Mouse (Mus musculus) MEL-GATA-1-ER (cell line): ENCODE data around the gene Fam102a.

Experiments used
- DNase-seq: peaks from one replicate; pipeline ENCODE4 v3.0.0-alpha.2; 2012; ENCODE audit warnings: low read depth; ENCODE audit errors: extremely low read depth

The Fam102a gene

DNA sequence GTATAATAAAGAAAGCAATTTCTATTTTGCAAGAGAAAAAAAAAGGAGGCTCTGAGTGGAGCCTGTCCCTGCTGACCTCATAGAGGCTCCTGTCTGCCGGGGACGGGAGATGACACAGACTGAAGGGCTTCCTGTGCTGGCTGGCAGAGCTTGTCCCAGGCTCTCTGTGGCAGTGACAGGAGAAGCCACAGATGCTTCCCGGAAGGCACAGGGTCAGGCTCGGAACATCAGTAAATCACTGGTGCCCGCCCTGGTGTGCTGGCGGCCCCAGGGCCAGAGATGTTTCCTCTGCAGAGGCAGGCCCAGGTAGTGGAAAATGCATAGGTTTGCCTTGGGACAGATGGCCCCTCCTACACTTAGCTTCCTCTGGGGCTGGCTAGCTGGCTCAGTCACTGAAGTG lies 20.8 kb upstream of the Fam102a start:
- DNase-seq, result no peak

DNA sequence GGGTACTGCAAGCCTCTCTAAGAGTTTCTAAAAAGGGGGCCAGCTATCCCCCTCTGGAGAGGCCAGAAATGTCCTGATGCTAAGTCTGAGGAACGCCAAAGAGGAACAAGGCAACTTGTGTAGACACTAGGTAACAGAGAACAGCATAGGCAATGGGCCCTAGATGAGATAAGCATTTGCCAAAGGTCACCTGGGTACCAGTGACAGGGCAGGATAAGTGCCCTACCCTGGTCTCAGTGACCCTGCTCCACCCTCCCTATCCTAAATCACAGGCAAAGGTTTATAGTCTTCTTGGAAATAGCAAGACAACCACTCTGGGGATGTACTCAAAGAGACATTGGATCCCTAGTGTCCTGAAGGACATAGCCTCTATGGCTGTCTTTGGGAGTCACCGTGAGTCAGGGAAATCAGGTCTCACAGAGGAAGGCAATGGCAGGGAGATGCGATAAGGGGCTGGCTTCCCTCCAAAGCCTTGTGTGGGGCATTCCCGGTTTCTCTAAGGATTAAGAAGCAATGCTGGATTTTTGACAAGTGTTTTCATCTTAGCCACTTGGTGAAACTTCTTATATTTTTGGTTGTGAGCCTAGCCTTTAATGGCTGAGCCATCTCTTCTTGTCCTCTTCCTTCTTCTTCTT lies 17.8 kb upstream of the Fam102a start:
- no peak for DNase-seq

DNA sequence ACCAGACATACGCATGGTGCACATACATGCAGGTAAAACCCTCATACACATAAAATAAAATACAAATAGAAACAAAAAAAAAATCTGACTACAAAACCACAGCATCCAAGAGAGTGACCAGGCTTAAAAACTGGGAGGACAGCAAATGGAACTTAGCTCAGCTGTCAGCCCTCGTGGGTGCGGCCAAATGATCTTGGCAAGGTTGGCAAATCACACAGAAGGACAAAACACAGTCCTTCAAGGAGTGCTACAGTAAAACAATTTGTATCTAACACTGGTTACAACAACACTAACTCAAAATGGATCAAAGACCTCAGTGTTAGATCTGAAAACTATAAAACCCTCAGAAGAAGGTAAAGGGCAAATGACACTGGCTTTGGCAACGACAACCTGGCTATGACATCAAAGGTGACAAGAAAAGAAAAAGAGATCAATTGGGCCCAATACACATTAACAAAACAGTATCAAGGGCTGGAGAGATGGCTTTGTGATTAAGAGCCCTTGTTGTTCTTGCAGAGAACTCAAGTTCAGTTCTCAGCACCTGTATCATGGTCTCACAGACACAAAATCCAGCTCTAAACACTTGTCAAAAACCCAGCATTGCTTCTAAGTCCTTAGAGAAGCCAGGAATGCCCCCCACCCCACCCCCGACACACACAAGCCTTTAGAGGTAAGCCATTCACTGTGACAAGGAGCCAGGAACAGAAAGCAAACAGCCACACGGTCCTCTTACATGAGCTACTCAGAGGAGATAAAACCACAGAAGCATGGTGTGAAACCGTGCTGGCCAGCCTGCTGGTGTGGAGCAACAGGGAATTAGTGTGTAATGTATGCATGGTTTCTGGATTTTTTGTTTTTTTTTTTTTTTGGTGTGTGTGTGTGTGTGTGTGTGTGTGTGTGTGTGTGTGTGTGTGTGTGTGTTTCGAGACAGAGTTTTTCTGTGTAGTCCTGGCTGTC lies 14.8 kb upstream of the Fam102a start:
- no peak for DNase-seq

DNA sequence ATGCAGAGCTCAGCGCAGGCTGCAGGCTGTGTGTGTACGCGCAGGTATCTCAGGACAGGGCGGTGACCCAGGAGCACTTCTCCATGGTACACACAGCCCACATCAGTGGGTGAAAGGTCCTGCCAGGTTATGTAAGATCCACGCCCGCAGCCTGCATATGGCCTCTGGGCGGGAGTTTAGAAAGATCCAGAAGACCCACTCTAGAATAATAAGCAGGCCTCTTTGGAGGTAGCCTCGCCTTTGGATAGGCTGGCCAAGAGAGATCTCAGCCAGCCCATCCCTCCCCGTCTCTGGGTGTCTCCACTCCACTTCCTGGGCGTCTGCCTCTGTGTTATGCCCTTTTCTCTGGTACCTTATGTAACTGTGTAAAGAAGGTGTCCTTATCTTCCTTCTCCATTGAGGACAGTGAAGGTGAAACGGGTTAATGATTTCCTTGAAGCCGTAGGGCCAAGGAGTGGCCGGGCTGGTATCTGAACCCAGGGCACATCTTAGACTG lies 10.5 kb upstream of the Fam102a start:
- DNase-seq, result no peak

DNA sequence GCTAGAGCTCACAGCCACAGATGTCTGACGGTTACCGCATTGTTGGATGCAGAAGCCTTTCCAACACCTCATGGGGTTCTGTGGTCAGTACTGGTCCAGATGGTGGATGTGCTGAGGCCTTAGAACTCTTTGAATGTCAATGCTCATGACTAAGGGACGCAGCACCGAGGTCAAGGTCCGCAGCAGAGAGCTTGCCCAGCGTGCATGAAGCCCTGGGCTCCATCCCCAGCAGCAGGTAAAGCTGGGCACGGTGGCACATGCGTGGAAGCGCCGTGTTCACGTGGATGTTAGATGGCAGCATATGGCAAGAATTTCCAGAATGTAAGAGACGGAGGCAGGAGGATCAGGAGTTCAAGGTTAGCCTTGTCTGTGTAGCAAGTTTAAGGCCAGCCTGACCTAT lies 9.3 kb upstream of the Fam102a start:
- no peak for DNase-seq

DNA sequence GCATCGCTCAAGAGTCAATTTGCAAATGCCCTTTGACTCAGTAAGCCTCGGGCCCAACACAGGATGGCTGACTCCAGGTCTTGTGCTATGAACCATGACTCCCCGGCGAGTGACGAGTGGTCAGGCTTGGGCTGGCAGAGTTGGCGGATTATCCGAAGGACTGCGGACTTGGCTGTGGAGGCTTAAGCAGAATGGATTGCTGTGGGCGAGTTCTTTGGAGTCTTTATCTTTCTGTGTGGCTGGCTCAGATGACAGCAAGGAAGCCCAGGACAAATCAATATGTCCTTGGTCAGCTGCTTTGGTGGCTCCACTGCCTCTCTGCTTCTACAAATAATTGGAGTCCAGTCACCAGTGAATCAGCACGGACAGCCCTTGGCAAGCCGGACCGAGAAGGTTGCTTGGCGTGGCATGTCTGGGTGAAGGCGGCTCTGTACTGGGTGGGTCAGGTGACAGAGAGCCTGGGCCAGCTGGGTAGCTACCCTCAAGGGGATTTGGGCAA lies 7.6 kb upstream of the Fam102a start:
- DNase-seq, result no peak

DNA sequence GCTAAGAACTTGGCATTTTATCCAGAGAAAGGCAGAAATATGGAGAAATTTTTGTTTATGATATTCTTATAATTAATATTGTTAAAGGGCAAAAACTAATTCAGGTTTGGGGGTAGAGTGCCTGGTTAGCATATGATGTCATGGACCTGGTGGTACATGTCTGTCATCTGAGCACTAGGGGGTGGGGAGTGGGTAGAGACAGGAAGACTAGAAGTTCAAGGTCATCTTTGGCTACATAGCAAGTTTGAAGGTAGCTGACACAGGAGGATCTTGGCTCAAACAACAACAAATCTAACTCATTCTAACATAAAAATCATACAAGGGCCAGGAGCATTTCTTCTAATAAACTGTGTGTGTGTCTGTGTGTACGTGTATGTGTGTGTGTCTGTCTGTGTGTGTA lies 6.8 kb upstream of the Fam102a start:
- no peak for DNase-seq

DNA sequence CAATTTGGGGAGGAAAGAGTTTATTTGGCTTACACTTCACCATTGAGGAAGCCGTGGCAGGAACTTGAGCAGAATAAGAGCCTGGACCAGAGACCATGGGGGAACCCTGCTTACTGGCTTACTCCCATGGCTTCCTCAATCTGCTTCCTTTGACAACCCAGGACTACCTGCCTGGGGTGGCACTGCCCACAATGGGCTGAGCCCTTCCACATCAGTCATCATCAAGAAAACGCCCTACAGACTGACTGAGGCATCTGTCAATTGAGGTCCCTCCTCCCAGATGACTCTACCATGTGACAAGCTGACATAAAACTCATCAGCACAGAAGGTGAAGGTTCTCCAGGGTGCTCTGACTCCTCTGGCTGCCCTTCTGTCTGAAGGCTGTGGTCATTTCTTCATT lies 4.7 kb upstream of the Fam102a start:
- no peak for DNase-seq

DNA sequence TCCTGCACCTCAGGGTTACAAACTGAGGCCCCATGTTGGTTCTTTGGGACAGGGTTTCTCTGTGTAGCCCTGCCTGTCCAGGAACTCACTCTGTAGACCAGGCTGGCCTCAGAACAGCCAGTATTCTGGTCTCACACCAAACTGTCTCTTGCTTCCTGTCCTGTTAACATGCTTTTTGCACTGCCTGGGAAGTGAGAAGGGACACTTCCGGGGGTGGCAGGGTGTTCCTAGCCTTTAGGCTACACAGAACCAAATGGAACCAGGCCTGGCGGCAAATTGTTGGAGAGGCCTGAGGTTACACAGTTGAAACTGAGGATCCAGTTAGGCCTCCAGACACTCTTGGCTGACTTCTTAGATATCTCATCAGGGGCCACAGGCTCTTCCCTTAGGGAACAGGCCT lies 2.0 kb upstream of the Fam102a start:
- no peak for DNase-seq

DNA sequence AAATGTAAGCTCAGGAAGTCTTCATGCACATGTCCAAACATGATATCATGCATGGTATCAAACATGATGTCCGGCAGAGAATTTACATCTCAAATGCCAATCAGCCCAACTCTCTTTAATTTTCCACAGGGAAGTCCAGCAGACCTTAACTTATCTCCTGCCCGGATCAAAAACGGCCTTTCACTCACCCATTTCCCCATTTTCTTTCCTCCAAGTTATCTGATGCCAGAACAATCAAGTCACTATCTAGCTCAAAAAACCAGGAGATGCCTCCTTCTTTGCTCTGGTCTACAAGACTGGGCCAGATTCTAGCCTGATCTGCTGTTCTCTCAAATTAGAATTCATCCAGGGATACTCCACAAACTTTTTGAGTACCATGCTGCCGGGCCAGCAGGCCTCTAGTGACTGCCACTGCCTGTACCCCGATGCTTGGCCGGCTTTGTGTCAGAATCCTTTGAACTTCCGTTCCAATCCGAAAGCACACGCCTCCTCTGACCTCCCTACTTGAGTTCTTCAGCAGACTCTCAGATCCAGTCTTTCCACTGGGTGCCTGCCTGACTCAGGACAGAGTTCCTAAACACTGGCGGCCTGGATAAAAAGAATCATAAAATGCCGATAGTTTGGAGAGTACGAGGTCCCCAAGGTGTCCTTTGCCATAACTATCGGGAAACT lies 935 bp upstream of the Fam102a start:
- peak; percentile 53 for DNase-seq

DNA sequence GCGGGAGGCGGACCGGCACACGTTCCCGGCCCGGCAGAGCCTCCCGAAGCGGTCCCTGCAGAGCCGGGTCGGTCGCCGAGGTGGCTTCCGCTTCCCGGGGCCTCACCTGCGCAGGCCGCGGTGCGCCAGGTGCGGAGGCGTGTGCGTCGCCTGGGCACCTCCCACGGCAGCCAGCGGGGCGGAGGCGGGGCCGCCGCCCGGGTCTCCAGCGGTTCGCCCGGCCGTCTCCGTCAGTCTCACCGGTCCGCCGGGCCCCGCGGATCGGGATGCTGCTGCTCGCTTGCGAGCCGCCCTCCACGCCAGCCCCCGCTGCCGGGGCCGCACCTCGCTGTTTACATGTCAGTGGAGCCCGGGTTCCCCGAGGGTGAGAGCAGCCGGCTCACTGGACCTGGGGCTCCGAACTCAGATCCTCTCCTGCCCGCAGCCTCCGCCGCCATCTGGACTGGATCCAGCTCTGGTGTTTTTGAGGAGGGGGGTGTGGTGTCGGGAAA lies 414 bp downstream of the Fam102a start:
- DNase-seq, result no peak

DNA sequence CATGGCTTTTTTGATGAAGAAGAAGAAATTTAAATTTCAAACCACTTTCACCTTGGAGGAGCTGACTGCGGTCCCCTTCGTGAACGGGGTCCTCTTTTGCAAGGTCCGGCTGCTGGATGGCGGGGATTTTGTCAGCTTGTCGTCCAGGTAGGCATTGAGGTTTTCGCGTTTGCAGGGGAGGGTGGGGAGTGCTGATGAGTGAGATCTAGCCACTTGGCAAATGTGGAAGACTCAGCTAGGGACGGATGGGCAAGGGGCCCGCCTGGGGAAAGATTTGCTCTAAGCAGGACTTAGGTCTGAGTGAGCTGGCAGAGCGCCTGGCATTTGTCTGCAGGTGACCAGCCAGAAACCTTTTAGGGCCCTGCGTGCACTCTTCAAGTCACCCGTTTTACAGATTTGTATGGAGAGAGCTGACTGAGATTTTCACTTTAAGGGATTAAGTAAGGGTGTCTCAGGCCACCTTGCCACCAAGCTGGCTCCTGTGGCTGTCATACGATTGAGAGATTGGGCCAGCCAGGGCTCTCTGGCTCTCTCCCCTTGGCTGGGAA lies 1.0 kb downstream of the Fam102a start:
- no peak for DNase-seq

DNA sequence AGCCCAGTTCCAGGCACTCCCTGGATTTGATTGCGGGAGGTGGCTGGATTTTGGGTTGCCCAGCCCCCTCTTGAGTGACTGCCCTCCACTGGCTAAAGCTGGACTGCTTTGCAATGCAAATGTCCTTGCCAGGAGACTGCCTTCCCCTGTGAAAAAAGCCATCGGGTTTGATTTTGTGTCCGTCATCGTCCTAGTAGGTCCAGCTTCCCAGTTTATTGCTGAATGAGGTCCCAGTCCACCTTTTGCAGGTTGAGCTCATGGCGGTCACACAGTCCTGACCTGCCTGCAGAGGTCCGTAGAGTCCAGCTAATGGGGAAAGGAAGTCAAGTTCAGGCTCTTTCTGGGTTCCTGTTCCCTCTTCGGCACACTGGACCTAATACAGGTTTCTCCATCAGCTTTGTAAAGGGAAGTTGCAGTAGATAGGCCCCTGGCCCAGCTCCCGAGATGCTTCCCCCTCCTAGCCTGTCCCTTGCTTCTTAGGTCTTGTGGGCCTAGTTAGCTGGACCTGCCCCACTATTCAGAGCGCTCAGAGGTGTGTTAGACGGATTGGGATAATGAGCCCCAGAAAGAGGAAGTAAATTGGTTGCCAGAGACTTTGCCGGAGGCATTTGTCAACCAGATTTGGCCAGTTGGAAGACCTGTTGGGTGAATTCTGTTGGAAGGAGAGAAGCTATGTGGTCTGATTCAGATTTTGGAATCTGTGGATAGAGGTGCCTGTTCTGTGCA lies 1.7 kb downstream of the Fam102a start:
- peak; percentile 78 for DNase-seq

DNA sequence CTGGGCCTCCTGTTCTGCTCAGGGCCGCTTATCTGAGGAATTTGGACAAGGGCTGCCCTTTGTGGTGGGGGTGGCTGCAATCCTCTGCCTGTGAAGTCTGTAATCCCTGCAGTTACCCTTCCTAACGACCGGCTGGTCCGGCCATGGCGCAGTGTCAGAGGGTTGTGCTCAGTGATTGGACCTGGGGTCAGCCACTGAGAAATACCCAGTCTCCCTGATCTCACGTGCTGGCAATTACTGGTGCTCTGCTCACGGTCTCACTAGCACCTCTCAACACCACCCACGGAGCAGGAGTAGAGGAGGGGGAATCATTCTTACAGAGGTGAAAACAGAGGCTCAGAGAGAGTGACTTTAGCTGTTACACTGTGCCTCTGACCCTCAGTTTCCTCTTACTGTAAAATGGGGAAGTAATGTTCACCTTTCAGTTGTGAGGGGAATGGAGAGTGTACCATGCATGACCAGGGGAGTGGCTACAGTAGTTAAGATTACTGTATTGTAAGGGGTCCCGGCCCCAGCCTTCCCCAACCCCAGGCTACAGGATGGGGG lies 2.3 kb downstream of the Fam102a start:
- peak; percentile 37 for DNase-seq

DNA sequence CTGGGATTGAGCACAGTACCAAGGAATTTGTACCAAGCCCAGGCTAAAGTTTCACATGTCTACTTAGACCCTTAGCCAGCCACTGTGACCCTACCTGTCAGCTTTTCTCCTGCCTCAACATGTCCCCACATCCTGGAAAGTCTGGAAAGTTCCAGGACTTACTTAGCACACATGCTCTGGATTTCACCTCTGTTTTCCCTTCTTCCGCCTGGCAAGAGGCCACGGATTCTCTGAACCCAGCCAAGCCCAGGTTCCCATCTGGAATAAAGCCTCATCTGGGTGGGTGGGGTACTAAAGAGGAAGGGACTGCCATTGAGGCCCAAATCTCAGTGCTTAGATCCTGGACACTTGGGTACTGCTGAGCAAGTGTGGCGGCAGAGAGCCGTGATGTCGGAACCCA lies 2.8 kb downstream of the Fam102a start:
- no peak for DNase-seq

DNA sequence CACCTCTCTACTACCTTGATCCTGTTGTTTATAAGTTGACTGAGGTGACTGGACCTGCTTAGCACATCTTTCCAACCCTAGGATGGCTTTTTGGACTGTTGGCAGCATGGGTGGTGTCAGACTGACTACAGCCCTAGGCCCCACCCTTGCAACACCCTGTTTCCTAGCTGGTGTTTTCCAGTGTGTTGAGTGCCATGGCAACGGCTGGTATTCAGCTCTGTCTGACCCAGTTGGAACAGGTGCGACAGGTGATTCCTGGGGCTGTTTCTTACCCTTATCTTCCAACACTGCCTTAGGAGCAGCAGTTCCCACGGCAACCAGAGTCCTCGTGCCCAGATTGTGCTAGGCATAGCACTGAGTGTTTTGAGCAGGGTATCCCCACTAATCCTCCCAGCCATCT lies 3.3 kb downstream of the Fam102a start:
- DNase-seq, result no peak

DNA sequence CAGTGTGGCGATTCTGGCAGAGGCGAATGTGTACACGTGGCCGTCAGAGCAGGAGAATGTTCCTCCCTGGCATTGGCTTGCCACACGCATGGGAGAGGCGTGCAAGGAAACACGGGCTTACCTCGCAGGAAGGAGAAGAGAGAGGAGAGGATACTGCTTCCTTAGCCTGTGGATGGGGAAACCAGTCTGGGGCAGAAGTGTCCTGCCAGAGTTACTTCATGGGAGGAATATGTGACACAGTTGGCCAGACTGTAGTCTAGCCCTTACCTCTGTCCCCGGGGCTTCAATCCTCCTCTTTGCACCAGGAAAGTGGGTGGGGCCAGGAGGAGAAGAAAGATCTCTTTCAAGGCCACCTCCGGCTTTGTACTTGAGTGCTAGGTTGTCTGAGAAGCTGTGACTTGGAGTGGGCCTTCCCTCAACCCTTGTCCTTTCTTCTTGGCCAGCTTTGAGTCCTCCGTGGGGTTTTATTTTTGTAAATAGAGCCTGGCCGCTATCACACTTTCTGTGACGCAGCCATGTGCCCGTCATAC lies 4.4 kb downstream of the Fam102a start:
- no peak for DNase-seq

DNA sequence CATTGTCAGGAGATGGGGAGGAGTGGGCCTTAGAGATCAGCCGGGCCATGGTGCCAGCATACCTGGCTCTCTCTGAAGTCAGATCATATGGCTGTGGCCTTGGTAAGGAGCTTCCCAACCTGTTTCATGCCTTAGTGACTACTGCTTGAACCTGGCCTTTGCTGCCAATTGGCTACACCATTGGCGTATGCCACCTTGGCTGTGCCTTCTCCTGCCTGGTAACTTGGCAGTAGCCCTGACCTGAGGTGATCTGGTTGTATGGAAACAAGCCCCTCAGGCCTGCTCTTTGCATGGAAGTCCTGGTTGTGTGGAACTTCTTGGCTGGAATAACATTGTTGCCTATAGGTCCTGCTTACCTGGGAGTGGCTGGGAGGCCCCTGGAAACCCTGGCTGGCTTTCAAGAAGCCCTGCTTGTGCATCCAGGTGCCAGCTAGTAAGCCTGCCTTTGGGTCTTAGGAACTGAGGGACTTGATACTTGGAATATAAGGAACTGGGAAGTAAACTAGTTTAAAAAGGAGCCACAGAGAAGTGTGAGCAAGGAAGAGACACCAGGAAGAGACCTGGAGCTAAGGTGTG lies 6.3 kb downstream of the Fam102a start:
- DNase-seq, result no peak

DNA sequence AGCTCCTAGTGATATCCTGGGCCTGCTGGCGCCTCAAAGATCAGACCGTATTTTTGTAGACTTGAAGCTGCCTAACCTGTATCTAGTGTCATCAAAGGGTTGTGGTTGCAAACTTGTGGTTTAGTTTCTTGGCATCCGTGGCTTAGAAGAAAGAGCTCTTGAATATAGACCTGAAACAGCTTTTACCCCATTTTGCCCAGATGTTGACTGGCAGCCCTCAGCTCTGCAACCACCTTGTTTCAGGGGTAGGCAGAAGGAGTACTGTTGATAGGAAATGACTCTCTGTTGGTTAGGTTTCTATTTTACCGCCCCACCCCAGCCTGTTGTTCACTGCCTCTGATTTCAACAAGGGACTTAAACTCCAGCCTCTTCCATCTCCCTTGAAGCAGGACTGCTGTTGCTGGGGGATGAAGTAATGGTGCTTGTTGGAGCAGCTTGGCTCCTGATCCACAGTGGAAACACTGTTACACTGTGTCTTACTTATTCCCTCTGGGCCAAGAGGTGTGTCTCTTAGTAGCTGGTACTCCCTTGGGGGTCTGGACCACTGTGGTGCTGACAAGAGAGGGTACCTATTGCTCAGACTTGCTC lies 6.9 kb downstream of the Fam102a start:
- no peak for DNase-seq
